Mouse (Mus musculus) CH12.LX (cell line): Measurements from ENCODE around the gene Atp8a2.

Experiments
- CHD2 ChIP-seq: IDR thresholded peaks from 2 replicates; pipeline ENCODE4 v1.6.1; 2011; ENCODE audit warnings: low read length, improper control_type of control experiment
- CTCF ChIP-seq, 2 experiments: IDR thresholded peaks in 1 of 2; conservative IDR thresholded peaks in 1 of 2; 2 replicates each; pipeline ENCODE4 v1.5.1; 2011 to 2012; ENCODE audit warnings: low read depth in 2 of 2, low read length in 2 of 2, improper control_type of control experiment in 1 of 2, inconsistent platforms in 1 of 2, mild to moderate bottlenecking in 1 of 2, moderate library complexity in 1 of 2
- EP300 ChIP-seq: IDR thresholded peaks from 2 replicates; pipeline ENCODE4 v1.6.1; 2011; ENCODE audit warnings: low read length, improper control_type of control experiment
- JUN ChIP-seq: IDR thresholded peaks from 2 replicates; pipeline ENCODE4 v1.6.1; 2011; ENCODE audit warnings: low read depth, mild to moderate bottlenecking, low read length, improper control_type of control experiment, moderate library complexity; ENCODE audit not compliant: insufficient read depth
- MAZ ChIP-seq: IDR thresholded peaks from 2 replicates; pipeline ENCODE4 v1.6.1; 2012; ENCODE audit warnings: low read depth, mild to moderate bottlenecking, inconsistent platforms, low read length, improper control_type of control experiment, moderate library complexity
- MEF2A ChIP-seq: IDR thresholded peaks from 2 replicates; pipeline ENCODE4 v1.6.1; 2014; ENCODE audit warnings: low read depth, mild to moderate bottlenecking, inconsistent platforms, low read length, improper control_type of control experiment, borderline replicate concordance
- PAX5 ChIP-seq: IDR thresholded peaks from 2 replicates; pipeline ENCODE4 v1.6.1; 2012; ENCODE audit warnings: low read length, inconsistent platforms, mixed read lengths
- POLR2A ChIP-seq: IDR thresholded peaks from 2 replicates; pipeline ENCODE4 v1.6.1; 2011; ENCODE audit warnings: low read depth, mild to moderate bottlenecking, improper control_type of control experiment, low read length
- POLR2AphosphoS2 ChIP-seq: IDR thresholded peaks from 2 replicates; pipeline ENCODE4 v1.6.1; 2011; ENCODE audit warnings: low read depth, low read length, improper control_type of control experiment
- RCOR1 ChIP-seq: conservative IDR thresholded peaks from 2 replicates; pipeline ENCODE4 v1.6.1; 2012; ENCODE audit warnings: low read depth, mild to moderate bottlenecking, inconsistent platforms, low read length, improper control_type of control experiment
- ZC3H11A ChIP-seq: IDR thresholded peaks from 2 replicates; pipeline ENCODE4 v1.6.1; 2012; ENCODE audit warnings: low read depth, mild to moderate bottlenecking, inconsistent platforms, low read length, improper control_type of control experiment
- ZMIZ1 ChIP-seq: IDR thresholded peaks from 2 replicates; pipeline ENCODE4 v1.6.1; 2012; ENCODE audit warnings: low read depth, mild to moderate bottlenecking, inconsistent platforms, low read length, improper control_type of control experiment
- ZNF384 ChIP-seq: IDR thresholded peaks from 2 replicates; pipeline ENCODE4 v1.6.1; 2012; ENCODE audit warnings: low read depth, low read length, improper control_type of control experiment, inconsistent platforms

DNA sequence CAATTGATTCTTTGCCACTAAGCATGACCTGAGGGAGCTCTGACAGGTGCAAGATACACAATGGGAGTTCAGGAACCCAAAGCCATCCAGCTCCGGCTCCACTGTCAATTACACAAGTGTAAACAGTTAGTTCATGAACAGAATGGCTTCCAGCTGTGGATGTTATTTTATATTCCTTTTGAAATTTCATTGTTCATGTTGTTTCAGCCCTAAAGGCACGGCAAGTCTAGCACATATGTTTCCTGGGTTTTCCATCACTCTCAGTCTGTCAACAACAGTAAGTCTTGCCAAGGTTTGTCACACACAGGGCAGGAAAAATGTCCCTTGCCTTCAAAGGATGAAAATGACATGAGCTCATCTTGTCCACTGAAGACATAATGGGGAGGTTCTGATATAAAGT, 166.3 kb downstream of the Atp8a2 start:
- TF ChIP-seq POLR2A (no peak), MEF2A (no peak), RCOR1 (no peak), POLR2AphosphoS2 (no peak), ZMIZ1 (no peak), PAX5 (no peak), CTCF (conservative IDR thresholded peaks at IDR 0.05 in 1 of 2, IDR thresholded peaks at IDR 0.05 in 1 of 2; ENCODE audit: low read depth in 2 of 2, low read length in 2 of 2) (no peak), CHD2 (no peak), ZNF384 (no peak), MAZ (no peak), ZC3H11A (no peak), JUN (no peak), EP300 (no peak)
